ENCODE assay signal across 22 mouse cellular contexts in genomic region chr16:23158957-23159356, GRCm38 (mm10). TPM values are rescaled to one million over a fixed set of nuclear protein-coding genes. Genes with fewer than 3 reads are reported as not detected.
DNase-seq lines count a peak whose midpoint lies in the region; ATAC-seq lines count a peak whose summit lies in the region.
"Had no signal": no experiment of that assay in that cellular context is flagged by ENCODE, and none has a peak within 500 bp of the region (broad histone marks: within the 10 kb centered on the region; RNA-seq: fewer than 3 reads in every experiment).

No protein-coding gene starts in this region.

- no peaks in the 10 kb centered on the region for H3K36me3 ChIP-seq in heart, embryonic 12.5 days
- H3K36me3 ChIP-seq: embryonic facial prominence, embryonic 10.5 days; hindbrain, embryonic 13.5 days had no signal

- no peak for ATAC-seq in heart, embryonic 12.5 days (ENCODE audit: insufficient number of reproducible peaks, low FRiP score)
- ATAC-seq: forebrain, embryonic 13.5 days; forebrain, postnatal 0 days; hindbrain, postnatal 0 days had no signal

- H3K27me3 ChIP-seq in heart, embryonic 12.5 days (replicated peaks) = no peaks in the 10 kb centered on the region
- H3K27me3 ChIP-seq: CH12.LX; forebrain, embryonic 13.5 days; hindbrain, embryonic 13.5 days; Patski had no signal

- no peak overlapping the region for H3K4me3 ChIP-seq in heart, embryonic 12.5 days
- H3K4me3 ChIP-seq: embryonic facial prominence, embryonic 10.5 days; forebrain, embryonic 13.5 days; hindbrain, embryonic 13.5 days had no signal

- H3K27ac ChIP-seq in heart, embryonic 12.5 days (ENCODE audit: poor library complexity, severe bottlenecking) = no peak overlapping the region
- H3K27ac ChIP-seq: embryonic facial prominence, embryonic 10.5 days; forebrain, embryonic 13.5 days; hindbrain, embryonic 13.5 days; hindbrain, postnatal 0 days had no signal

- peak overlapping the region; percentile 34 for H3K4me2 ChIP-seq in heart, embryonic 12.5 days
- H3K4me2 ChIP-seq: forebrain, embryonic 13.5 days; heart, embryonic 11.5 days; hindbrain, embryonic 13.5 days had no signal

- H3K9me3 ChIP-seq in heart, embryonic 12.5 days (replicated peaks) = no peaks in the 10 kb centered on the region
- H3K9me3 ChIP-seq: embryonic facial prominence, embryonic 10.5 days; forebrain, embryonic 13.5 days; hindbrain, embryonic 13.5 days had no signal

- DNase-seq in adrenal gland, postnatal 14 days = peak; percentile 44
- no peak for DNase-seq in adrenal gland, adult 18-20 months (ENCODE audit: low spot score in 2 of 2)
- DNase-seq in heart, adult 18-20 months = no peak
- peak; percentile 24 for DNase-seq in ovary, adult 18-20 months (ENCODE audit: low spot score)
- no peak for DNase-seq in ovary, postnatal 10 days (ENCODE audit: low spot score)
- DNase-seq in adipocyte (ENCODE audit: low spot score) = peak; percentile 63
- DNase-seq: cerebellum, adult 2 months; cerebellum, postnatal 10 days; forebrain, postnatal 0 days; gastrocnemius, postnatal 14 days; kidney, adult 18-20 months had no signal

- peaks cover 10% of the 10 kb centered on the region for H3K4me1 ChIP-seq in heart, embryonic 12.5 days (replicated peaks)
- H3K4me1 ChIP-seq: embryonic facial prominence, embryonic 10.5 days; forebrain, embryonic 13.5 days; hindbrain, embryonic 13.5 days had no signal

- no peak overlapping the region for H3K9ac ChIP-seq in heart, embryonic 12.5 days
- H3K9ac ChIP-seq: forebrain, embryonic 13.5 days; forebrain, postnatal 0 days; hindbrain, embryonic 13.5 days had no signal

- WGBS in heart, embryonic 12.5 days = 29% methylated on average over 2 of the region's 2 CpGs

RNA-seq across cellular contexts. Expression of gene Adipoq, which starts 12.6 kb away (rescaled TPM):
- total RNA-seq in adrenal gland, postnatal 14 days (2021) = 317 and 319 TPM in 2 replicates
- 100 to 1,000 TPM; 265 to 655 TPM for total RNA-seq in adrenal gland, adult 18-20 months (2021)
- polyA plus RNA-seq in heart, embryonic 12.5 days (2016; fragmentation: Nextera tagmentation; extraction: Ambion mirVana) = 0.18 TPM in 1 of 2 replicates, not detected in the other
- 10 to 100 TPM; 14.8 to 64.6 TPM for total RNA-seq in heart, adult 18-20 months (2021)
- total RNA-seq: hematopoietic stem cell, adult 5-6 weeks; hindbrain, postnatal 0 days had no signal
- polyA plus RNA-seq: embryonic facial prominence, embryonic 10.5 days; forebrain, embryonic 13.5 days; forebrain, postnatal 0 days; hindbrain, embryonic 13.5 days; hindbrain, postnatal 0 days; intestine, embryonic 14.5 days; kidney, embryonic 14.5 days; Patski had no signal

RNA-seq across cellular contexts. Expression of gene Rfc4, which starts 31.4 kb away (rescaled TPM):
- 14.5 and 15.2 TPM in 2 replicates for total RNA-seq in adrenal gland, postnatal 14 days (2021)
- 1 to 10 TPM; 4.3 to 7.7 TPM for total RNA-seq in adrenal gland, adult 18-20 months (2021)
- 95.0 and 106 TPM in 2 replicates for polyA plus RNA-seq in heart, embryonic 12.5 days (2016; fragmentation: Nextera tagmentation; extraction: Ambion mirVana)
- 10 to 100 TPM in 1 of 2 experiments, 1 to 10 TPM in 1; 8.3 to 10.1 TPM for total RNA-seq in heart, adult 18-20 months (2021)

RNA-seq across cellular contexts. Expression of gene Eif4a2, which starts 51.7 kb away (rescaled TPM):
- 360 and 379 TPM in 2 replicates for total RNA-seq in adrenal gland, postnatal 14 days (2021)
- total RNA-seq in adrenal gland, adult 18-20 months (2021) = 100 to 1,000 TPM; 551 to 581 TPM
- polyA plus RNA-seq in heart, embryonic 12.5 days (2016; fragmentation: Nextera tagmentation; extraction: Ambion mirVana) = 195 and 209 TPM in 2 replicates
- total RNA-seq in heart, adult 18-20 months (2021) = 100 to 1,000 TPM; 420 to 448 TPM

Comparison
In these comparisons a context has a peak if more than half of its experiments do, and no peak if none do; other contexts are left out.
1. DNase-seq: peak in adrenal gland, postnatal 14 days (single experiment), ovary, adult 18-20 months (single experiment) and adipocyte (single experiment); none in adrenal gland, adult 18-20 months (0 of 2), heart, adult 18-20 months (0 of 2) and ovary, postnatal 10 days (single experiment).